Mouse (Mus musculus) MEL (cell line): Measurements from ENCODE around the gene Heg1.

ENCODE experiments used
- CTCF ChIP-seq, 3 experiments: IDR thresholded peaks in 2 of 3; conservative IDR thresholded peaks in 1 of 3; 2 replicates each; pipeline ENCODE4 v1.5.1; 2011 to 2012; ENCODE audit warnings: low read length in 3 of 3, low read depth in 2 of 3, mild to moderate bottlenecking in 2 of 3, improper control_type of control experiment in 1 of 3, inconsistent platforms in 1 of 3, mixed read lengths in 1 of 3, moderate library complexity in 1 of 3; ENCODE audit not compliant: control insufficient read depth in 1 of 3, insufficient read depth in 1 of 3, poor library complexity in 1 of 3, severe bottlenecking in 1 of 3
- MAFK ChIP-seq: IDR thresholded peaks from 2 replicates; pipeline ENCODE4 v1.6.1; 2011; ENCODE audit warnings: low read depth, mild to moderate bottlenecking, low read length, improper control_type of control experiment, borderline replicate concordance
- POLR2A ChIP-seq, 2 experiments: IDR thresholded peaks; 2 replicates each; pipeline ENCODE4 v1.6.1; 2011 to 2012; ENCODE audit warnings: low read length in 2 of 2, mild to moderate bottlenecking in 2 of 2, control low read depth in 1 of 2, improper control_type of control experiment in 1 of 2, low read depth in 1 of 2, moderate library complexity in 1 of 2; ENCODE audit not compliant: control insufficient read depth in 1 of 2, insufficient read depth in 1 of 2, poor library complexity in 1 of 2
- TAL1 ChIP-seq: IDR thresholded peaks from 2 replicates; pipeline ENCODE4 v1.6.1; 2012; ENCODE audit warnings: mild to moderate bottlenecking, inconsistent platforms, low read length, moderate library complexity, mixed read lengths
- TCF12 ChIP-seq: IDR thresholded peaks from 2 replicates; pipeline ENCODE4 v1.6.1; 2014; ENCODE audit warnings: low read depth, mild to moderate bottlenecking, inconsistent platforms, low read length, improper control_type of control experiment, moderate library complexity
- UBTF ChIP-seq: IDR thresholded peaks from 2 replicates; pipeline ENCODE4 v1.6.1; 2012; ENCODE audit warnings: low read depth, mild to moderate bottlenecking, inconsistent platforms, low read length, improper control_type of control experiment, moderate library complexity, borderline replicate concordance; ENCODE audit not compliant: insufficient read depth
- ZMIZ1 ChIP-seq: IDR thresholded peaks from 2 replicates; pipeline ENCODE4 v1.6.1; 2012; ENCODE audit warnings: low read depth, mild to moderate bottlenecking, inconsistent platforms, low read length, improper control_type of control experiment, moderate library complexity

DNA sequence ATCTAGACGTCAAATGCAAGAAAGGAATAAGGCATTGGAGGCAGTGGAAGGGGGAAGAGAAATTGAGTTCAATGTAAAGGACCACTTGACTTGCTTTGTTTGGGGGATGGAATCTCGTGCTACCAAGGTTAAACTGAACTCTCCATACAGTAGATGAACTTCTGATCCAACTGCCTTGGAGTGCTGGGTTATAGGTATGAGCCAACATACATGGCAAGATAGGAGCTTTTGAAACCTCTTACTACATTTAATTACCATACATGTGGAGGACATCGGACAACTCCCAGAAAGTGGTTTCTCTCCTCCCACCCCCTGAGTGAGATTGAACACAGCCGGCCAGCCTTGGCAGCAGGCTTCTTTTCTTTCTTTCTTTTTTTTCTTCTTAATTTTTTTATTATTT lies 110.9 kb downstream of the Heg1 start:
- TF ChIP-seq UBTF (no peak), CTCF (IDR thresholded peaks at IDR 0.05 in 2 of 3, conservative IDR thresholded peaks at IDR 0.05 in 1 of 3; ENCODE audit: control insufficient read depth in 1 of 3, insufficient read depth in 1 of 3, low read depth in 2 of 3, low read length in 3 of 3, poor library complexity in 1 of 3, severe bottlenecking in 1 of 3) (no peak), ZMIZ1 (no peak), POLR2A (IDR thresholded peaks at IDR 0.05; ENCODE audit: control insufficient read depth in 1 of 2, insufficient read depth in 1 of 2, low read depth in 1 of 2, low read length in 2 of 2, poor library complexity in 1 of 2) (no peak), MAFK (no peak), TCF12 (no peak), TAL1 (no peak)
